Mouse (Mus musculus) bone marrow, adult 2 months (tissue): ENCODE measurements around the gene Ggps1. TPM values are rescaled to one million over a fixed set of nuclear protein-coding genes. Genes with fewer than 3 reads are reported as not detected.
"Not testable (repeated sequence)": the region's sequence is repeated elsewhere in the genome, so short reads cannot be mapped to it uniquely, and the experiment has no call there.

Experiments
- H3K27ac ChIP-seq: fragments of 200-500 bp; 2 replicates; pipeline ENCODE4 v1.5.1; 2012; ENCODE audit warnings: low read depth, mild to moderate bottlenecking, control low read depth, inconsistent platforms, low read length; ENCODE audit not compliant: control insufficient read depth, poor library complexity, insufficient read depth
- H3K4me1 ChIP-seq: fragments of 200-500 bp; 2 replicates; pipeline ENCODE4 v1.6.1; 2011; ENCODE audit warnings: low read length; ENCODE audit not compliant: control insufficient read depth, insufficient read depth
- H3K4me3 ChIP-seq: fragments of 200-500 bp; replicated peaks from 2 replicates; pipeline ENCODE3; 2011; ENCODE audit warnings: mild to moderate bottlenecking, low read depth, low read length, control low read depth; ENCODE audit not compliant: control insufficient read depth
- CTCF ChIP-seq: fragments of 200-500 bp; IDR thresholded peaks from 2 replicates; pipeline ENCODE4 v1.5.1; 2011; ENCODE audit warnings: low read length, control low read depth; ENCODE audit not compliant: control insufficient read depth, insufficient read depth
- POLR2A ChIP-seq: fragments of 200-500 bp; IDR thresholded peaks from 2 replicates; pipeline ENCODE4 v1.6.1; 2011; ENCODE audit warnings: low read depth, mild to moderate bottlenecking, control low read depth, low read length, borderline replicate concordance; ENCODE audit not compliant: control insufficient read depth
- WGBS: fragments of 180-500 bp; shearing (Covaris S2); methylation state at CpG from one replicate; pipeline ENCODE4 v1.1.7; 2018; 5-methylcytosine and 5-hydroxymethylcytosine counted together
- polyA plus RNA-seq: library from polyadenylated mRNA; stranded (reverse); fragments of >200 nt; gene quantifications from 2 replicates; pipeline ENCODE4 v1.2.4, GENCODE M21; 2011; ENCODE audit warnings: low replicate concordance; ENCODE audit not compliant: missing spikeins, insufficient read depth, insufficient read length

The Ggps1 gene
- polyA plus RNA-seq, 1 experiment = 17.3 TPM

DNA sequence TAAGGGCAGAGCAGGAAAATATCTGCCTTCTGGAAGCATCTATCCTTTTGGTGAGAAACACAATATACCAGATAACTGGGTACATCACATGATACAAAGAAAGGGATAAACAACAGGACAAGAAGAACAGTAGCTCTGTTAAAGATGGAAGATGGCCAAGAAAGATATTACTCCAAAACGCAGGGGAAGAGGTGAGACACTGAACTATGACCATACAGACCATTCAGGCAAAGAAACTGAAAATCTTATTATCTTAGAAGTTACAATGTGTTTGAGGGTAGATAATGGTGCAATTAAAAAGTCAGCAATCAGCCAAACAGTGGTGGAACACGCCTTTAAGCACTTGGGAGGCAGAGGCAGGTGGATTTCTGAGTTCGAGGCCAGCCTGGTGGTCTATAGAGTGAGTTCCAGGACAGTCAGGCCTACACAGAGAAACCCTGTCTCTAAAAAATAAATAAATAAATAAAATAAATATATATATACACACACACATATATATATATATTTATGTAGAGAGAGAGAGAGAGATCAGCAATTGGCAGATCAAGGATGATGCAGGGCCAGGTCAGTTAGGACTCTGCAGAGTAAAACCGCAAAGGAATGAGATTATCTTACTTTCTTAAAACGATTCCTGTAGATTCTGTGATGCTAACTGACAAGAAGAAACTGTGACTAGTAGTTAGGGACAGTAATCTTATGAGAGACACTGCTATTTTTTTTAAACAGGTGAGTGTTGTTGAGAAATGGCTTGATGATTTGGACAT, 29.8 kb downstream of the Ggps1 start:
- TF ChIP-seq CTCF (no peak), POLR2A (no peak)
- Histone ChIP-seq H3K4me3 (no peak overlapping the region), H3K4me1 (no peaks in the 10 kb centered on the region; the same call in 1 of the 2 replicates), H3K27ac (peak overlapping the region; percentile 49; the same call in 1 of the 2 replicates)
- 46% methylated on average over 5 of the region's 5 CpGs for WGBS

DNA sequence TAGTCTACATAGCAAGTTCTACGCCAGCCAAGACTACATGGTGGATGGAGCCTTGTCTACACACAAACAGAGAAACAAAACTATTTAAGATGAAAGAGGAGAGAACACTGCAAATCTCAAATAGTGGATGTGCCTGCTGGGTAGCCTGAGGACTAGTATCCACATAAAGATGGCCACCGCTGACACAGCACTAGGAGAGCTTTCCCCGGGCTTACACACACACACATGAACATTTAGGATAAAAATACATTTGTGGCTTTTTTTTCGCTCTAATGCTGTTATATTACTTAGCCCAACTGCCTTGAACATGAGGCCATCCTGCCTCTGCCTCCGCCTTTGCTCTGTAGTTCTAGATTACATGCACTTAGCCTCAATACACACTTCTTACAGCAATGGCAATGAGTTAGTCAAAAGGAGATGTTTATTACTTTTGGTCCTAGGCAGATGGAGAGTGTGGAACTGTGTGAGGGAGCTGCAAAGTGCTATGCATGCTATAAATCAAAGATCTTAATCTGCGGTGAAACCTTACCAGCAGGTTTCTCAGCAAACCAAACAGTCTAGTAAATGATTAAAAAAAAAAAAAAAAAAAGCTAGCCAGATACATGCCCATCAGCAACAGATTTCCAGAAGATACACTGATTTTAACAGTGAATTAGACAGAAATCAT, 37.0 kb downstream of the Ggps1 start:
- 82% methylated on average over 6 of the region's 6 CpGs for WGBS
- no peak overlapping the region for H3K4me3 ChIP-seq
- H3K4me1 ChIP-seq = no peaks in the 10 kb centered on the region; the same call in 1 of the 2 replicates
- TF ChIP-seq CTCF (no peak), POLR2A (no peak)
- no peak overlapping the region for H3K27ac ChIP-seq

- WGBS = 91% methylated on average over 6 of the region's 6 CpGs
- Histone ChIP-seq H3K27ac (no peak overlapping the region), H3K4me3 (no peak overlapping the region)
These were observed 37.7 kb downstream of the Ggps1 start for GRCm38 (mm10) chr13:14025554-14025953.

GRCm38 (mm10) chr13:14021417-14021816, 41.9 kb downstream of the Ggps1 start:
- H3K4me1 ChIP-seq, H3K4me3 ChIP-seq, H3K27ac ChIP-seq: not testable (repeated sequence)
- WGBS = 58% methylated on average over 11 of the region's 12 CpGs

More at GRCm38 (mm10) chr13:14025554-14025953, 37.7 kb downstream of the Ggps1 start:
- no peak for TF ChIP-seq CTCF
- TF ChIP-seq POLR2A = no peak
- H3K4me1 ChIP-seq = no peaks in the 10 kb centered on the region; the same call in 1 of the 2 replicates

DNA sequence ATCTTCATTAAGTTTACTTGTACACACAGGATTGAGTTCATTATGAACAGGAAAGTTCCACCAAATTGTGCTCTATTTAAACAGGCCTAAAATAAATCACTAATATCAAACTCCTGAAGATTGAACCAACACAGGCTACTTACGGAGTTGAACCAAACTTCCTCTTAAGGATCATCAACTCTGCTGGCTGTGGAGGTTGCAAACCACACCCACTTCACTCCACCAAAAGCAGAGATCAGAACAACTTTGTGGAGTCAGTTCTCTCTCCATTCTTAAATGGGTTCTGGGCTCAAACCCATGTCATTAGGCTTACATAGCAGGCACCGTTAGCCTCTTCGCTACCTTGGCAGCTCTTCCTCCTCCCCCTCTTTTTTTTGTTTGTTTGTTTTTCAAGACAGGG, 44.4 kb downstream of the Ggps1 start:
- Histone ChIP-seq H3K27ac (no peak overlapping the region), H3K4me1 (no peaks in the 10 kb centered on the region), H3K4me3 (no peak overlapping the region)
- no peak for TF ChIP-seq CTCF
- WGBS = 75% methylated on average over 3 of the region's 3 CpGs

GRCm38 (mm10) chr13:14018283-14018682, 45.0 kb downstream of the Ggps1 start:
- H3K27ac ChIP-seq = no peak overlapping the region
- no peaks in the 10 kb centered on the region for H3K4me1 ChIP-seq
- no peak overlapping the region for H3K4me3 ChIP-seq
- TF ChIP-seq POLR2A = no peak
- no peak for TF ChIP-seq CTCF

GRCm38 (mm10) chr13:14015609-14016008, 47.7 kb downstream of the Ggps1 start:
- H3K4me3 ChIP-seq = no peak overlapping the region
- H3K27ac ChIP-seq = no peak overlapping the region
- no peaks in the 10 kb centered on the region; the same call in 1 of the 2 replicates for H3K4me1 ChIP-seq
- TF ChIP-seq POLR2A = no peak
- TF ChIP-seq CTCF = no peak
- WGBS = 87% methylated on average over 6 of the region's 6 CpGs

GRCm38 (mm10) chr13:14014540-14014939, 48.7 kb downstream of the Ggps1 start:
- Histone ChIP-seq H3K27ac (no peak overlapping the region), H3K4me3 (no peak overlapping the region), H3K4me1 (no peaks in the 10 kb centered on the region; the same call in 1 of the 2 replicates)
- TF ChIP-seq POLR2A = no peak
- TF ChIP-seq CTCF = no peak
- WGBS = 90% methylated on average over 4 of the region's 4 CpGs
